Mouse (Mus musculus): ENCODE results near the gene Rrp9. TPM values are rescaled to one million over a fixed set of nuclear protein-coding genes. Genes with fewer than 3 reads are reported as not detected.

Rrp9 gene
- 18.9 and 21.3 TPM in 2 replicates for total RNA-seq (2015)
- 45.2 and 50.1 TPM in 2 replicates for total RNA-seq (2017)

DNA sequence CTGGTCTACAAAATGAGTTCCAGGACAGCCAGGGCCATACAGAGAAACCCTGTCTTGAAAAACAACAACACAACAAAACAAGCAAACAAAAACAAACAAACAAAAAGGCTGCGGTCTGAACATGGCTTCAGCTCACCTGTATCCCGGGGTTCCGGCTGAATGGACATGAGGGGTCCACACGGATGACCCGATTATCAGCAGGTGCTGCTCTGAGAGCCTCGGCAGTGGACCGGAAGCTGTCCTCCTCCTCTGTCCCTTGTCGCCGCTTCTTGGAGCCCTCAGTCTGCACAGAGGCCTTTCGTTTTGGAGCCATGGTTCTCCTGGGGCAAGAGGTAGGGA is at the start of gene Rrp9:
Gene Rrp9, plus strand, starts transcription at position 301 of the 339 bp plus-strand sequence.
- ATAC-seq (replicated peaks; ENCODE audit: poor library complexity): no peak

DNA sequence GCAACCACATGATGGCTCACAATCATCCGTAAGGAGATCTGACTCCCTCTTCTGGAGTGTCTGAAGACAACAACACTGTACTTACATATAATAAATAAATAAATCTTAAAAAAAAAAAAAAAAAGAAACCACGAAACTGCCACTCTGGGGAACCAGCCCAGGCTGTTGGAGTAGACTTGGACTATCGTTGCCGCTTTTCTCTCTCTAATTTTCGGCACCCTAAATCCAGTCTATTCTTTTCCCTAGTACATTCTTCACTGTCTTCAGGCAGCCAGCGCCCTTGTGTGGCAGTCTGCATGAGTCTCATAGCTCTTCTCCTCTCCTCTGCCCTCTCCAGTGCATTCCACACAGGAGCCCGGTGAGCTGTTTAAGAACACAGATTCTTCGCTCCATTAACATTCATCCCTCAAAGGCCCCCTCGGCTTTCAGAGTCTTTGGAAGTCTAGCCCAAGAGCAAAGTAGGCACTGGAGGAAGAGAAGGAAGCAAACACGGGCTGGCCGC is 47.0 kb upstream of the Rrp9 start:
- ATAC-seq (replicated peaks; ENCODE audit: poor library complexity): peak; percentile 9

DNA sequence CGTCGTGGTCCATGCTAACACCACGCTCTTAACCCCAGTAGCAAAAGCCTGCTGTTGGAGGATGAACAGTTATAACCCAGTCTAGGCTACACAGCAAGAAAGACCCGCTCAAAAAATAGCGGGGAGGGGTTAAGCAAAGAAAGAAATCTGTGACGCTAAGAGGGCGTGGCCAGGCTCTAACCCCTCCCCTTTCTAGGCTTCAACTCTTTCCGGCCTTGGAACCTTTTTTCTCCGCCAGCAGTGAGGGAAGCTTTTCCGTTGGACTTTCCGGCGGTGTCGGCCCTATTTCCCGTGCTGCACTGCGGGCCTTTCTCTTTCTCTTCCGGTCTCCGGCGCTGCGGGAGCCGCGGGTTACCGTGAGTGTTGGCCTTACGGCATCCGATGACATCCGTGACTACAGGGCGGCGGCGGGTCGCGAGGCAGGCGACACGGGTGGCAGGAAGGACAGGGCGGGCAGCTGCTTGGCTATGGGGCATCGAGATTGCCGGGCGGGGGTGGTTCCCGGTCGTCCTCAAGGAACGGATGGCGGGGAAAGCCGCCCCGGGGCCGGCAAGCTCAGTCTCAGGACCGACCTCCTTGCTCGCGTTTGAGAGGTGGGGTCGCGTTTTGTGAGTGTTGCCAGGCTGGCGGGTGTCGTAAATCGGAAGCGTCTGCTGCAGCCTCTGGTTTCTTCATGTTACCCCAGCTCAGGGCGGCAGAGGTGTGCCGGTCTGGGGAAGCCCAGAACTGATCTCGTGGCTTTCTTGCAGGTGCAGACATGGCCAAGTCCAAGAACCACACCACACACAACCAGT is 46.3 kb upstream of the Rrp9 start, which contains the start of gene Rpl29:
Gene Rpl29, plus strand, starts transcription at position 234 of the 794 bp plus-strand sequence.
- ATAC-seq (replicated peaks; ENCODE audit: poor library complexity): peak; percentile 86

DNA sequence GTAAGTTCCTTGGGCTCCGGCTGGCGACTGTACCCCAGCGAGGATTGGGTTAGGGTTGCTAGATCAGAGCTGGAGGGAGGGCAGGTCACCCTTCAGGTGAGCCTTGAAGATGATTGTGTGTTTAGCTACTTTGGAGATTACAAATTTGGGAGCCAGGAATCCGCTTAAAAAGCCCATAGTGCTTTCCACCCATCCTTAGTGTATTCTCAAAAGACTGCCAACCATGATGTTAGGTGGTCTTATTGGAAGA is 45.8 kb upstream of the Rrp9 start:
- no peak for ATAC-seq (replicated peaks; ENCODE audit: poor library complexity)

DNA sequence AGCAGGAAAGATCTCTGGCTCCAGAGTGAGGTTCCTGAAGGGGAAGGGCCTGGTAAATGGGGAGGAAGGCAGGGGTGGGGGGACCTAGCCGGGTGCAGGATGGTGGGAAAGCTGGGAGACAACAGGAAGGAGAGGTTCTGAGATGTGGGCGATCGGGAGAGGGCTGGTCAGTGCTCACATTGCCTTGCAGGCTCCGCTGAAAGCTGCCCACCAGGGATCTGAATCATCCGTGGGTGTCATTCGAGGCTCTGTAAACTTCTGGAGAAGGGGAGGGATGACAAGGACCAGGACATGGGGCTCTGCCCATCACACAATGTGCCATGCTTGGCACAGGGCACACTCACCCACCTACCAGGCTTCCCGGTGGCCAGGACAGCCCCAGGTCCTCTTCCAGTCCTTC is 42.4 kb upstream of the Rrp9 start:
- no peak for ATAC-seq (replicated peaks; ENCODE audit: poor library complexity)

DNA sequence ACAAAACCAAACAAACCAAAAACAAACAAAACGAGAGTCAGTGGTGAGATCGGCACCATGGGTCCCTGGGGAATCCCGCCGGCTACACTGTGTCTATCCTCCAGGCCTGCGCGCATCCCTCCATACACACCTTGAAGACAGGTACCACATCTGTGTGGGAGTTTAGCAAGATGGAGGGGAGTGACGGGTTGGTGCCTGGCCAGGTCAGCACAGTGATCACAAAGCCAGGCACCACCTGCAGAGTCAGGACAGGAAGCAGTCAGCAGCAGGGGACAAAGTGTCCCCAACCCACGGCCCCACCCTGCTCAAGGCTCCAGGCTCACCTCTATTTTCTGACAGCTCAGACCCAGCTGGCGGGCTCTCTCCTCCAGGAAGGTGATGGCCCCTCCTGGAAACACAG is 39.2 kb upstream of the Rrp9 start:
- ATAC-seq (replicated peaks; ENCODE audit: poor library complexity): no peak

DNA sequence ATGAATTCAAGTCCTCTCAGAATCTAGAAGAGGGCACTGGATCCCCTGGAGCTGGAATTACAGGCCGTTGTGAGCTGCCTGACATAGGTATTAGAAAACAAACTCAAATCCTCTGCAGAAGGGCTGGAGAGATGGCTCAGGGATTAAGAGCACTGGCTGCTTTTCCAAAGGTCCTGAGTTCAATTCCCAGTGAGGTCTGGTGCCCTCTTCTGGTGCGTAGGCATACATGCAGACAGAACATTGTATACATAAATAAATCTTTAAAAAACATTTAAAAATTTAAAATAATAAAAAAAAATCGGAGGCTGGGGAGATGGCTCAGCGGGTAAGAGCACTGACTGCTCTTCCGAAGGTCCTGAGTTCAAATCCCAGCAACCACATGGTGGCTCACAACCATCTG is 33.1 kb upstream of the Rrp9 start:
- ATAC-seq (replicated peaks; ENCODE audit: poor library complexity): no peak

DNA sequence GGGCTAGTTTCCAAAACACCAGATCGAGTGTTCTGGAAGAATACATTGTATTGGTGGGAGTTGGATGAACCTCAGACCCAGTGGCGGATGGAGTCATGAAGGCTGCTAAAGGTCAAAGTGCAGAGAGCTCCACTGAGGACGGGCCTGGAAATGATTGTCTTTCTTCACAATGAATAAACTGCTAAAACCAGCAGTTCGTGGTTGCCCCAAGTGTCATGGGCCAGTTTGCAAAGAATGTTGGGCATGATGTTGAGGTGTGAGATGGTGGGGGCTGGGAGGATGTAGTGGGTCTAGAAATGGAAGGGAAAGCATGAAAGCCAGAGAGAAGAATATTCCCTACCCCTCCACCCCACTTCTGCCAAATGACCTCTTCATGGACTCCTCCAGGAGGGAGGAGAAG is 30.9 kb upstream of the Rrp9 start:
- ATAC-seq (replicated peaks; ENCODE audit: poor library complexity): no peak

DNA sequence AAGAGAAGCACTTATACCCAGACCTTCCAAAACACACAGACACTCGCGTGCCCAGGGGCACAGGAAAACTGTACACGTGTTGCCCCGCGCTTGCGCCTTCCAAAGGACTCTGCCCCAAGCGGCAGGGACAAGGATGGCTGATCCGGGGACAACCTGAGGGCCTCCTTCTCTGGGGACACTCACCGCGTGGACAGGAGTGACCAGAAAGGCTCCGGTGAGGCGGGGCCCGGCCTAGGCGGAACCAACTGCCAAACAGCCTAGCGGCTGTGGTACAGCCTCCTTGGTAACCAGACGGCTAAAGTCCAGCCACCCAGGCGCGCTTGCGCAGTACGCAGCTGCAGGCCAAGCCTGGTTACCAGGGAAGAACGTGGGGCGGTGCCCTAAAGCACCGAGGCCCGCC is 28.4 kb upstream of the Rrp9 start, which contains the start of the genes Abhd14b and Abhd14a:
Gene Abhd14b, plus strand, starts transcription at position 112 of the 400 bp plus-strand sequence.
Gene Abhd14a, minus strand, starts transcription at position 331 of the 400 bp plus-strand sequence.
- ATAC-seq (replicated peaks; ENCODE audit: poor library complexity): peak; percentile 73

DNA sequence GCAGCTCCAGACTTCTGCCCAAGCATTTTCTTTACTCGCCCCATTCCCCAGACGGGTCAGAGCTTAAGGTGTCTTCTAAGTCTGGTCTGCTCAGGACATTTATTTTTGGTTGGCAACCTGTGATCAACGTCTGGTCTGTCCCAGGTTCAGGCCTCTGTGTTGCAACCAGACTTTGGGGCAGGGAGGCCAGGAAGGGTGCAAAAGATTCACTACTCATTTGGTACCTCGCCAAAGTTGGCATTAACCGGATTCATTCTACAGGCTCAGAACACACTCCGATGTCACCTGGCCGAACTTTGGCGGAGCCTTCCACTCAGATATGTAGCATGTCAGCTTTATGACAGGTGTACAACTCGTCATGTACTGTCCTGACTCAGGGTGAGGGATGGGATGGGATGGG is 27.8 kb upstream of the Rrp9 start:
- ATAC-seq (replicated peaks; ENCODE audit: poor library complexity): no peak

DNA sequence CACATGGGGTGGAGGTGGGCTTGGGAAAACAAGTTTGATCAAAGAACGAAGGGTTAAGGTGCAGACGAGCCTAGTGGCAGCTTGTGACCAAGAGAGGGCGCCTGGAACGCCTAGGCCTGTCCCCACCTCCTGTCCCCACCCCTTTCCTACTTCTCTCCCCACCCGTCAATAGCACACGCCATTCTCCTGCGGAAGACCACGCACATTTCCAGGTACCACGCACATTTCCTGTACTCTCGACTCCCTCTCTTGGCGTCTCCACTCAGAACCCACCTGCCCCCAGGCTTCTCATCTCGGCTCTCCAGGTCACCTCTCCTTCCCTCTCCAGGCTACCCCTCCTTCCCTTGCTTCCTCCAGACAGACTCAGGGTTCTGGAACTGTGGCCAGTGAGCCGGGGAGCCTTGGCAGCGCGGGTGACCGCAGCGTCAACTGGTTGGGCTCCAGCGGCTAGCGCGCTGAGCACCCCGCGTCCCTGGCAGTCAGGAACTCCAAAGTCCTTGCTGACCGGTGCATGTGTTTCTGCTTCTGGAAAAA is 27.2 kb upstream of the Rrp9 start:
- ATAC-seq (replicated peaks; ENCODE audit: poor library complexity): peak; percentile 80

DNA sequence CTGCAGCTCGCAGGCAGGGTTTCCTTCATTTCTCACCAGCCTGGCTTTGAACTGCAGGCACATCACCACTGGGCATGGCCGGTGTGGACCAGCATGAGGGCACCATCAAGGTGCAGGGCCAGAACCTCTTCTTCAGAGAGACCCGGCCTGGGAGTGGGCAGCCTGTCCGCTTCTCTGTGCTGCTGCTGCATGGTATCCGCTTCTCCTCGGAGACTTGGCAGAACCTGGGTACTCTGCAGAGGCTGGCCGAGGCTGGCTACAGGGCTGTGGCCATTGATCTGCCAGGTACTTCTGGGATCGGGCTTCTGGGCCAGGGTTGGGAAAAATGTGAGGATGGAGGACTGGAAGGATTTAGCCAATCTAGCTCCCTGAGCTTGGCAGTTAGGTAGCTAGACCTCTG is 25.8 kb upstream of the Rrp9 start:
- ATAC-seq (replicated peaks; ENCODE audit: poor library complexity): no peak

DNA sequence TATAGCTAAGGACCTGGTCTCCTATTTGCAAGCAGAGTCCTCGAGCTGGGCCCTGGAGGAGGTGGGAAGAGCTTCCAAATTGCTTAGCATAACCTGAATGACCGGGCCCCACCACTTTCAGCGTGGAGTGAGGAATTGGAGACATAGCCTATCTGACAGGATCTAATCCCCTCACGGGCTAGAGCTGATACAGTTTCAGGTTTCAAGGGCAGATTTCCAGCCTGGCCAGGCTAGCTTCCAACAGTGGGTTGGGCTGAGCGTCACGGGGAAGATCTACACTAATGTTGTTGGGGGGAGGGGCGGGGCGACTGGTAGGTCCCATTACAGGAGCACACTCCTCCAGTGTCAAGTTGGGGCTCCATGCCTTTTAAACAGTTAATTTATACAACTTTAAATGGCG is 25.1 kb upstream of the Rrp9 start:
- no peak for ATAC-seq (replicated peaks; ENCODE audit: poor library complexity)

DNA sequence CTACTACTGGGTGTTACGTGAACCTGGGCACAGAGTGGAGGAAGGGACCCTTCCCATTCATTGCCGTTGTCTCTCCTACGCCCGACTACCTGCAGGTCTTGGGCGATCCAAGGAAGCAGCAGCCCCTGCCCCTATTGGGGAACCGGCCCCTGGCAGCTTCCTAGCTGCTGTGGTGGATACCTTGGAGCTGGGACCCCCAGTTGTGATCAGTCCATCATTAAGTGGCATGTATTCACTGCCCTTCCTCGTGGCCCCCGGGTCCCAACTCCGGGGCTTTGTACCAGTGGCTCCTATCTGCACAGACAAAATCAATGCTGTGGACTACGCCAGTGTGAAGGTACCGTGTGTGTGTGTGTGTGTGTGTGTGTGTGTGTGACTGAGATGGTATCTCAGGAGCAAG is 24.5 kb upstream of the Rrp9 start:
- no peak for ATAC-seq (replicated peaks; ENCODE audit: poor library complexity)

DNA sequence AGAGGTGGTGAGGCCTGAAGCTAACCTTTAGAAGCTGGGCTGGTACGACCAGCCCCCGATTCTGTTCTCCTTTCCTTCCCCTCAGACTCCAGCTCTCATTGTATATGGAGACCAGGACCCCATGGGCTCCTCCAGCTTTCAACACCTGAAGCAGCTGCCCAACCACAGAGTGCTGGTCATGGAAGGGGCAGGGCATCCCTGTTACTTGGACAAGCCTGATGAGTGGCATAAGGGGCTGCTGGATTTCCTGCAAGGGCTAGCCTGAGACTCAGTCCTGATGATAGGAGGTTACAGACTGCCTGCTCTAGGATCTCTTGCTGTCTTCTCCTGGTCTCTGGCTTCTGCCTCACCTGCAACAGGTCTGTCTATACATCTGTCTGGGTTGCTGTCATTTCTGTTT is 23.9 kb upstream of the Rrp9 start:
- ATAC-seq (replicated peaks; ENCODE audit: poor library complexity): no peak

DNA sequence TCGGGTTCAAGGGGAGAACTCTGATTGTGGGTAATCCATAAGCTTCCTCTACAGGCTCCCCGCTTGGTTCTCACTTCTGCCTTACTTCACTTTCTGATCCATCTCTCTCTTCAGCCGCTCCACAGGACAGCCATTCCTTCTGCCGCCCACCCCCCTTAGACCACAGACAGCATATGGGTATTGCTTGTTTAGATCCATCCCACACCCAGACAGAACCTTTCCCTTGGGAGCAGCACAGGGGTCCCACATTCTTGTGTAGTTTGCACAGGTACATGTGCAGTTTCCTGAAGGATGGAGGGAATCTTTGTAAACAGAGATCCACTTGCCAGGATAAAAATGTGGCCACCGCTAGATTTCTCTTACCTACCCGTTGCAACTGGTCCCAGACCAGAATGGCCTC is 23.4 kb upstream of the Rrp9 start:
- no peak for ATAC-seq (replicated peaks; ENCODE audit: poor library complexity)

DNA sequence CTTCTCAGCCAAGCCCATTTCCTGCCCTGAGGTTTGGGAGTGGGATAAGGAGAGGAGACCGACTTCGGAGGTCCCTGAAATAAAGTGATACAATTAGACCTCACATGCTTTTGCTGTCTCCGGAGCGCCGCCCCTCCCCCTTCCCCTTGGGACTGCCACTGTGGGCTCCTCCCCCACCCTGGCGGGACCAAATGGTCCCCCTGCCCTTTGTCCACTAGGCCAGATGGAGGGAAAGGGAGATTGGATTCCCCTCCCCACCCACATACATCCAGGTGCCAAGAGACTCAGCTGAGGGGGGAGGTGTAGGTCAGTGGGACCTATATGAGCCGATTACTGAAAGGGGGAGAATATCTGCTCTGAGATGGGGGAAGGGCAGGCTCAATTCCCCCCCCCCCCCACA is 22.9 kb upstream of the Rrp9 start:
- ATAC-seq (replicated peaks; ENCODE audit: poor library complexity): no peak

DNA sequence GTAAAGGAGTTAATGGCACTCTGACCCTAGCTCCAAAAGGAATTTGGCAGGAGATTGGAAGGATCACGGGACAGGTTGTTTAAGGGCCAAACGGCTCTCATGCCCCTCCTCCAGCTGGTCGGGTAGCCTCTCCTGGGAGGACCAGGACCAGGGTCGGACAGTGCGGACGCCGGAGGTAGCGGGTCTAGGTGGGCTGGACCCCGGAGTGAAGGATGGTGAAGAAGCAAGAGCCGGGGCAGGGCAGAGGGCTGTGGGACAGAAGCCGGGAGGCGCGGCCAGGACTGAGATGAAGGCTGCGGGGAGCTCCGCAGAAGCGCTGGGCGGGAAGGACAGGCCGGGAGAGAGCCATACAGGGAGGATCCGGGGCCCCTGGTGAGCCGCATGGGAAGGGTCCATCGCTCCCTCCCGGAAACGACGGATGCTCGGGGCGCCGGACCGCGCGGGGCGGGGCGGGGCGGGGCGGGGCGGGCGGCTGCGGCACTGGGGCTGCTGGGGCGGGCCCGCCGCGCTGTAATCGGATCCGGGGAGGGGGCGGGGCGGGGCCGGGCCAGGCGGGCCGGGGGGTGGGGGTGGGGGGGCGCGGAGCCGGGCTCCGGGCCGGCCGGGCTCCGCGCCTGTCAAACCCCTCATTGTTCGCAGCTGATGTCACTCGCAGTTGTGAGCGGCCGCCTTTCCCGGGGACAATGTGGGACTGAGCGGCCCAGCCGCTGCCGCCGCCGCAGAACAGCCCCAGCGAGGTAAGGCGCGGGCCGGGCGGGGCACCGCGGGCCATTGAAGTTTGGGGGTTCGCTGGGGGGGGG is 22.3 kb upstream of the Rrp9 start, which contains the start of gene Pcbp4:
Gene Pcbp4, plus strand, starts transcription at position 21 of the 800 bp plus-strand sequence.
- ATAC-seq (replicated peaks; ENCODE audit: poor library complexity): peak; percentile 40

DNA sequence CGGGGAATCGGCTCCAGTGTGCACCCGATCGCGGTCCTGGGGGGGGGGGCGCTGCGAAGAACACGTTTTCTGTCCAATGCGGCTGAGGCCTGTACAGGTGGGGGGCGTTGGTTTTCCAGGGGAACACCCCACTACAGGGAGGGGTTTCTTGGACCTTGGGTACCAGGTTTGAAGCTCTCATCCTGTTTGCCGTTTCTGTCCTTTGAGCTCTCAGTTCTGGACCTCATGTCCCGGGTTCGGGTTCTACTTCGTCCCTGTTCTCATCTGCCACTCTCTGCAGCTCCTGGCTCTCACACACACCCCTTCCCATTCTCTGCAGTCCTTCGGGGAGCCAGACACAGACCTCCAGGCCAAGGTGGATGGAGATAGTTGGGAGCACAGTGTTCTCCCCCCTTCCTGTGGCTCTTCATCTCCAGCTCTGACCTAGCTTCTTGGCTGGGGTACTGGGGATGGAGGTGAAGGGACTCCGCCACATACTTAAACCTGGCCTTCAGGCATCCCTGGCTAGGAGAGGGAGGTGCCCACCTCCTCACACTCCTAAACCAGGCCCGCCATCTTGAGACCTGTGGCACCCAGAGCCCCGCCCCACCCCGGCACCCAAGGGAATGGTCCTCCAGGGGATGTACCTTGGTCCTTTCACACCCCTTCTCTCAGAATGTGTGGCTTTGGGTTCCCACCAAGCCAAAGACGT is 21.5 kb upstream of the Rrp9 start:
- ATAC-seq (replicated peaks; ENCODE audit: poor library complexity): no peak

DNA sequence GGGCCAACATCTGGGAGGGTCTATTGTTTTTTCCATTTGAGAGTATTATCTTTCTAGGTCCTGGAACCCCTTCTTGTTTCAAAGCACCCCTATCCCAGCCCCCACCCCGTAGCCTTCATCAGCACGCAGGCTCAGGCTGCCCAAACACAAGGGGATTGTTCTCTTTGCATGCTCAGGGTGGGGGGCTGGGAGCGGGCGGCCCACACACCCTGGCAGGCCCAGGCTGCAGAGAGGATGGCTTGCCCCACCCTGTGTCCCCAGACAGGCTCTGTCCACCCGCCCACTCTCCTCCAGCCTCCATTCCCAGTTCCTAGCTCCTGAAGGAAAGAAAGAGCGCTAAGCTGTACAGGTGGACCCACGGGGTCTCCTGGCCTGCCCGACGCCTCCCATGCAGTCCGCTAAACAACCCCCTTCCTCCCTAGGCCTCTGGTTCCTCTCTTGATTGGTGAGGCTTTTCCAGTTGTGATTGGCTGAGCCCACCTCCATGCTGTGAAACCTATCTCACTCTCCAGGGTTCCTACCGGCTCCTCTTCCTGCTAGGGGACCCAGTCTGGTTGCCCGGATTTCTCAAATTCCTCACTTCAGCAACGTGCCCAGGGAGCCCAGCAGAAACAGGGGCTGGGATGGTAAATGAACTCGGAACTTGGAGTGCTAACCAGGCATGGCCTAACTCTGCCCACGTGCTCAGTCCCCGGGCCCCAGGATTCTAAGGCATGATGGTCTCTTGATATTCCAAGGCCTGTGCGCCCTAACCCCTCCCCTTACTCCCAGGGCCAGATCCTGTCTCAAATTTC is 20.7 kb upstream of the Rrp9 start:
- no peak for ATAC-seq (replicated peaks; ENCODE audit: poor library complexity)
